Mouse (Mus musculus) 416B (cell line): ENCODE data around the gene Msx1.

ENCODE experiments used
- DNase-seq: peaks from one replicate; pipeline ENCODE4 v3.0.0; 2011; ENCODE audit warnings: low read depth

Msx1 gene

GRCm38 (mm10) chr5:37826706-37827625, 2.6 kb upstream of the Msx1 start:
- no peak for DNase-seq

- no peak for DNase-seq
Observed at GRCm38 (mm10) chr5:37825611-37826445, 1.4 kb upstream of the Msx1 start.

- DNase-seq, result no peak
Observed at GRCm38 (mm10) chr5:37825111-37825600, 773 bp upstream of the Msx1 start.

- no peak for DNase-seq
Observed at GRCm38 (mm10) chr5:37823721-37824460, 492 bp downstream of the Msx1 start.

GRCm38 (mm10) chr5:37822791-37823720, 1.3 kb downstream of the Msx1 start:
- no peak for DNase-seq

- DNase-seq, result no peak
Observed at GRCm38 (mm10) chr5:37822116-37822707, 2.2 kb downstream of the Msx1 start.

GRCm38 (mm10) chr5:37821111-37821601, 3.2 kb downstream of the Msx1 start:
- no peak for DNase-seq

- no peak for DNase-seq
Observed at GRCm38 (mm10) chr5:37820689-37821088, 3.7 kb downstream of the Msx1 start.

GRCm38 (mm10) chr5:37819971-37820370, 4.4 kb downstream of the Msx1 start:
- DNase-seq, result no peak

- no peak for DNase-seq
Observed at GRCm38 (mm10) chr5:37819541-37819940, 4.8 kb downstream of the Msx1 start.

- no peak for DNase-seq
Observed at GRCm38 (mm10) chr5:37818533-37819215, 5.7 kb downstream of the Msx1 start.

- no peak for DNase-seq
Observed at GRCm38 (mm10) chr5:37817658-37818532, 6.5 kb downstream of the Msx1 start.

- DNase-seq, result no peak
Observed at GRCm38 (mm10) chr5:37816907-37817657, 7.3 kb downstream of the Msx1 start.

GRCm38 (mm10) chr5:37815909-37816308, 8.5 kb downstream of the Msx1 start:
- no peak for DNase-seq

- DNase-seq, result no peak
Observed at GRCm38 (mm10) chr5:37814169-37814568, 10.2 kb downstream of the Msx1 start.

- DNase-seq, result no peak
Observed at GRCm38 (mm10) chr5:37805291-37805690, 19.1 kb downstream of the Msx1 start.

GRCm38 (mm10) chr5:37804512-37805118, 19.8 kb downstream of the Msx1 start:
- DNase-seq, result no peak

- DNase-seq, result no peak
Observed at GRCm38 (mm10) chr5:37797251-37797650, 27.1 kb downstream of the Msx1 start.
